Mouse (Mus musculus): ENCODE data around the gene Kcmf1.

DNA sequence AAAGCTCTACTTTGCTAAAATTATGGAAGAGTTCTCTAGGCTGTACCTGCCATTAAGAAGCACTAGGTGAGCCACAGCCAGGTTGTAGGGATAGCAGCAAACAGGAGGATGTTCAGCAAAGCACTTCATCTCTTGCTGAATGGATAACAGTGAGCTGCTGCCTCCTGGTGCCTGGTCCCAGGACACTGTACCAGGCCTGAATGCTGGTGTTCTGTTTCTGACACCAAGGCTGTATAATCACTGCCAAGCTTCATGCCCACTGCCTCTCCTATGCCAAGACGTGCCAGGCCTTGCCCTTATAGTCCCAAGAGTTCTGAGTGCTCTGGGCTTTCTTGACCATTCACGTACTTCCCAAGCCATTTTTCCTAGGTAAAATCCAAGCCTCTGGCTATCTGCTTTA, 8.5 kb downstream of the Kcmf1 start:
- TF ChIP-seq POLR2A (IDR thresholded peaks at IDR 0.05; ENCODE audit: low read depth, low read length) (no peak), CTCF (IDR thresholded peaks at IDR 0.05; ENCODE audit: borderline replicate concordance, insufficient read depth, low read length) (no peak)

Data from embryonic fibroblast, embryonic 13.5 days (primary cell).